Mouse (Mus musculus) C2C12 (cell line): Measurements from ENCODE around the gene Actb.

Source experiments
- CEBPB ChIP-seq: IDR thresholded peaks from one replicate; pipeline ENCODE4 v1.6.1; 2011; ENCODE audit warnings: low read depth, mild to moderate bottlenecking, control low read depth, moderate library complexity
- CTCF ChIP-seq: IDR thresholded peaks from one replicate; pipeline ENCODE4 v1.5.1; 2011; ENCODE audit not compliant: control insufficient read depth, insufficient read depth, insufficient read length
- FOSL1 ChIP-seq: IDR thresholded peaks from one replicate; pipeline ENCODE4 v1.8.0; 2011; ENCODE audit warnings: mild to moderate bottlenecking, low read length; ENCODE audit not compliant: poor library complexity, insufficient read depth, severe bottlenecking
- MAX ChIP-seq: IDR thresholded peaks from one replicate; pipeline ENCODE4 v1.6.1; 2011; ENCODE audit warnings: mild to moderate bottlenecking, control low read depth
- MYOD1 ChIP-seq: IDR thresholded peaks from one replicate; pipeline ENCODE4 v1.6.1; 2011; ENCODE audit warnings: low read depth; ENCODE audit not compliant: control insufficient read depth, insufficient read length
- MYOG ChIP-seq: IDR thresholded peaks from one replicate; pipeline ENCODE4 v1.6.1; 2011; ENCODE audit not compliant: control insufficient read depth, insufficient read length; ENCODE audit errors: extremely low read depth
- USF1 ChIP-seq: IDR thresholded peaks from one replicate; pipeline ENCODE4 v1.6.1; 2011; ENCODE audit warnings: low read depth, mild to moderate bottlenecking, control low read depth, moderate library complexity

DNA sequence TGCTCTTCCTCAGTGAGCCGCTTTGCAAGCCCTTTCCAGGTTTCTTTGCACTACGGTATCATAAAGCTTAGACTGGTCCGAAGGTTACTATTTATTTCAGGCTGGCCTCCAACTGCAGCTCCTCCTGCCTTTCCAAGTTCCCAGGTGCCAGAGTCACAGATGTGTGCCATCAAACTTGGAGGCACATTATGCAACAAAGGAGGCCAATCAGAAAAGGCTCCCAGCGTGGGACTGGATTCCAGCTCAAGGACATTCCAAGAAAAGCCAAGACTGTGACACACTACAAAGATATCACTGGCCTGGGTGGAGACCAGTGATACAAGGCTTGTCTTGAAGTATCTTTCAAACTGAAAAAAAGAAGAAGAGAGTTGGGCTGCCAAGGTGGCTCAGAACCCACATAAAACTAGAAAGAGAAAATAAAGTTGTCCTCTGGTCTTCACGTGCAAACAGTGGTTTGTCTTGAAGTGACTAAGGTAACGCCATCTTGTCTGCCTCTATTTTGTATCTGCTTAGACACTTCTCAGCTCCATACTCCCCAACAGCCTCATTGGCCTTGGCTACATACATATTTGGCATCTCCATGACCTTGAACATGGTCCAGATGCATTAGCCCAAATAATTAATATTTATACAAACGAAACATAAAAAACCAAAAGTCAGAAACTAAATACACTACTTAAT lies 8.8 kb downstream of the Actb start:
- TF ChIP-seq MYOG (no peak), CTCF (no peak), MAX (no peak), FOSL1 (no peak), USF1 (no peak), CEBPB (no peak), MYOD1 (no peak)
